Mouse (Mus musculus) limb, embryonic 13.5 days (tissue): ENCODE measurements around the gene Alg14. TPM values are rescaled to one million over a fixed set of nuclear protein-coding genes. Genes with fewer than 3 reads are reported as not detected.
A peak's percentile ranks its signal among the peaks of the same experiment; 100 is the strongest.

ENCODE experiments used
- ATAC-seq: fragments of 200-750 bp; cut with Nextera tagmentation; 2 replicates; pipeline ENCODE4 v1.8.0; 2017; ENCODE audit warnings: low read depth, moderate number of reproducible peaks, moderate TSS enrichment; ENCODE audit not compliant: low FRiP score
- H3K27ac ChIP-seq: fragments of 300-500 bp; sonication (generic); 2 replicates; pipeline ENCODE4 v1.5.1; 2015; ENCODE audit warnings: inconsistent platforms, mild to moderate bottlenecking, moderate library complexity
- H3K27me3 ChIP-seq: fragments of 300-500 bp; sonication (generic); 2 replicates; pipeline ENCODE4 v1.6.1; 2015; ENCODE audit warnings: mild to moderate bottlenecking, inconsistent platforms
- H3K36me3 ChIP-seq: fragments of 300-500 bp; sonication (generic); 2 replicates; pipeline ENCODE4 v1.6.1; 2015; ENCODE audit warnings: inconsistent platforms, mild to moderate bottlenecking, moderate library complexity
- H3K4me1 ChIP-seq: fragments of 300-500 bp; sonication (generic); 2 replicates; pipeline ENCODE4 v1.6.1; 2015; ENCODE audit warnings: inconsistent platforms
- H3K4me2 ChIP-seq: fragments of 300-500 bp; sonication (generic); replicated peaks from 2 replicates; pipeline ENCODE4 v1.6.1; 2015; ENCODE audit warnings: inconsistent platforms, mild to moderate bottlenecking, moderate library complexity
- H3K4me3 ChIP-seq: fragments of 300-500 bp; sonication (generic); 2 replicates; pipeline ENCODE4 v1.5.1; 2015; ENCODE audit warnings: moderate library complexity, mild to moderate bottlenecking, inconsistent platforms
- H3K9ac ChIP-seq: fragments of 300-500 bp; sonication (generic); 2 replicates; pipeline ENCODE4 v1.6.1; 2015; ENCODE audit warnings: mild to moderate bottlenecking, inconsistent platforms
- H3K9me3 ChIP-seq: fragments of 300-500 bp; sonication (generic); 2 replicates; pipeline ENCODE4 v1.6.1; 2016; ENCODE audit warnings: inconsistent platforms
- WGBS: fragments of 180-500 bp; shearing (Covaris S2); methylation state at CpG from one replicate; pipeline ENCODE4 v1.1.7; 2015; 5-methylcytosine and 5-hydroxymethylcytosine counted together
- polyA plus RNA-seq: library from polyadenylated mRNA; unstranded; fragments of >200 nt; fragmentation: Nextera tagmentation; extraction: Ambion mirVana; gene quantifications from 2 replicates; pipeline ENCODE4 v1.2.1, GENCODE M21; 2015

The Alg14 gene
- polyA plus RNA-seq, 1 experiment from 2014 or later: 37.0 TPM

DNA sequence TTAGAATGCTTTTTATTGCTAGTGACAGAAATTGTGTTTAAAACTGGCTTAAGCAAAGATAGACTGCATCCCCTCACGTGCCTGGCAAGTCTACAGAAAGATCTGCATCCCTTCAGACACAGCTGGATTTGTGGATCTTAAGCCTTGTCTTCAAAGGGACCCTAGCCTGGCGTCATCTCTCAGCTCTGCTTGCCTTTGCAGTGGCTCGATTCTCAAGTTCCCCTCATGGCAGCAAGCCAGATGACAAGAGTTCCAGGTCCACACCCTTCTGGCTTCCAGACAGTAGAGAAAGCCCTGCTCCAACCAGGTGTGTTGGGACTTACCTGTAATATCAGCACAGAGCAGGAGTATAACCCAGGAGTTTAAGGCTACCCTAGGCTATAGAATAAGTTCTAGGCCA, 65.5 kb downstream of the Alg14 start:
- H3K4me2 ChIP-seq: no peak overlapping the region
- peaks cover 7% of the 10 kb centered on the region for H3K4me1 ChIP-seq
- H3K4me3 ChIP-seq: no peak overlapping the region
- H3K9me3 ChIP-seq: no peaks in the 10 kb centered on the region
- H3K27me3 ChIP-seq: no peaks in the 10 kb centered on the region
- H3K9ac ChIP-seq: no peak overlapping the region
- no peak overlapping the region for H3K27ac ChIP-seq
- 51% methylated on average over 3 of the region's 3 CpGs for WGBS
- 0 out of 2 replicates have a peak, but pooled peaks cover 3% of the 10 kb centered on the region for H3K36me3 ChIP-seq
- no peak for ATAC-seq

GRCm38 (mm10) chr3:121358285-121358684, 66.7 kb downstream of the Alg14 start:
- H3K9ac ChIP-seq: no peak overlapping the region
- H3K27ac ChIP-seq: no peak overlapping the region
- H3K9me3 ChIP-seq: no peaks in the 10 kb centered on the region
- H3K4me1 ChIP-seq: peaks cover 7% of the 10 kb centered on the region
- 0 out of 2 replicates have a peak, but pooled peaks cover 3% of the 10 kb centered on the region for H3K36me3 ChIP-seq
- no peak overlapping the region for H3K4me3 ChIP-seq
- no peaks in the 10 kb centered on the region for H3K27me3 ChIP-seq
- no peak for ATAC-seq
- H3K4me2 ChIP-seq: no peak overlapping the region
- WGBS: 57% methylated on average over 2 of the region's 2 CpGs

GRCm38 (mm10) chr3:121358850-121359249, 67.3 kb downstream of the Alg14 start:
- Histone ChIP-seq H3K4me1 (peaks cover 7% of the 10 kb centered on the region), H3K36me3 (peaks cover 3% of the 10 kb centered on the region; the same call in 1 of the 2 replicates), H3K9me3 (no peaks in the 10 kb centered on the region), H3K27ac (no peak overlapping the region), H3K9ac (no peak overlapping the region), H3K4me2 (no peak overlapping the region), H3K4me3 (no peak overlapping the region), H3K27me3 (no peaks in the 10 kb centered on the region)
- 75% methylated on average over 6 of the region's 6 CpGs for WGBS
- no peak for ATAC-seq

- 79% methylated on average over 7 of the region's 7 CpGs for WGBS
- no peak overlapping the region for H3K4me3 ChIP-seq
Measured at GRCm38 (mm10) chr3:121359272-121359671, 67.7 kb downstream of the Alg14 start.

GRCm38 (mm10) chr3:121362002-121362401, 70.4 kb downstream of the Alg14 start:
- Histone ChIP-seq H3K27ac (no peak overlapping the region), H3K36me3 (no peaks in the 10 kb centered on the region; the same call in 1 of the 2 replicates), H3K4me1 (peaks cover 7% of the 10 kb centered on the region), H3K9ac (no peak overlapping the region), H3K4me2 (no peak overlapping the region), H3K9me3 (no peaks in the 10 kb centered on the region), H3K4me3 (no peak overlapping the region), H3K27me3 (no peaks in the 10 kb centered on the region)
- no peak for ATAC-seq
- WGBS: 20% methylated on average over 1 of the region's 1 CpGs

More at GRCm38 (mm10) chr3:121359272-121359671, 67.7 kb downstream of the Alg14 start:
- ATAC-seq: no peak
- no peak overlapping the region for H3K9ac ChIP-seq
- H3K9me3 ChIP-seq: no peaks in the 10 kb centered on the region
- no peaks in the 10 kb centered on the region for H3K27me3 ChIP-seq
- no peak overlapping the region for H3K4me2 ChIP-seq
- H3K27ac ChIP-seq: no peak overlapping the region
- peaks cover 7% of the 10 kb centered on the region for H3K4me1 ChIP-seq
- peaks cover 3% of the 10 kb centered on the region; the same call in 1 of the 2 replicates for H3K36me3 ChIP-seq

- no peaks in the 10 kb centered on the region for H3K27me3 ChIP-seq
- no peak overlapping the region for H3K4me3 ChIP-seq
- ATAC-seq: no peak
- peaks cover under 1% of the 10 kb centered on the region; the same call in 1 of the 2 replicates for H3K4me1 ChIP-seq
- H3K36me3 ChIP-seq: no peaks in the 10 kb centered on the region; the same call in 1 of the 2 replicates
- no peaks in the 10 kb centered on the region for H3K9me3 ChIP-seq
- no peak overlapping the region for H3K4me2 ChIP-seq
- no peak overlapping the region for H3K9ac ChIP-seq
- H3K27ac ChIP-seq: peak overlapping the region; percentile 23; the same call in 1 of the 2 replicates
- WGBS: 56% methylated on average over 4 of the region's 4 CpGs
Measured at GRCm38 (mm10) chr3:121364388-121364787, 72.8 kb downstream of the Alg14 start.

DNA sequence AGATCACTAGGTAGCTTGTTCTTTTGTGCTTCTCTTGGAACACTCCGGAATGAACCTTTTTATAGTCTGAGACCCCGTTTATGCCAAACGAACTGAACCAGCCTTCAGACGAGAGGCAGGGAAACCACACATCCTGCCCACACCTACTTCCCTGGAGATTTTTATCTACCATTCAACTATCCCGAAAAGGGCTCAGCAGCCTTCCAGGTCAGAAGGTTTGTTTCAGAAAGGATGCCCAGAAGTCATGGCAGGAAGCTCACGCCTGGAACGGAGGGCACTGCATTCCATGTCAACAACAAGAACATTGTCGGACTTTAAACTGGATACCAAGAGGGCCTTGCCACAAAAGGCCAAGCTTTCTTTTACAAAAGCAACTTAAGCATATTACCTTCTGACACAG, 73.6 kb downstream of the Alg14 start:
- H3K27me3 ChIP-seq: no peaks in the 10 kb centered on the region

DNA sequence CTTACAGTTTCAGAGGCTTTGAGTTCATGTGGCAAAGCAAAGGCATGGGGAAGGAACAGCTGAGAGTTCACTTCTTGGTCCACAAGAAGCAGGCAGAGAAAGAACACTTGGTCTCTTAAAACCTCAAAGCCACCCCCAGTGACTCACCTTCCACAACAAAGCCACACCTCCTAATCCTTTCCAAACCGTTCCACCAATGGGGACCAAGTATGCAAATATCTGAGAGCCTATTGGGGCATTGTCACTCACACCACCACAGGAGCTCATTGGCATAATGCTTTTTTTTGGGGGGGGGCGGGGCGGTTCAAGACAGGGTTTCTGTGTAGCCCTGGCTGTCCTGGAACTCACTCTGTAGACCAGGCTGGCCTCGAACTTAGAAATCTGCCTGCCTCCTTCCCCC, 77.0 kb downstream of the Alg14 start:
- Histone ChIP-seq H3K27me3 (no peaks in the 10 kb centered on the region), H3K4me3 (no peak overlapping the region), H3K9ac (no peak overlapping the region), H3K27ac (no peak overlapping the region), H3K4me2 (no peak overlapping the region), H3K4me1 (peaks cover 21% of the 10 kb centered on the region), H3K36me3 (no peaks in the 10 kb centered on the region; the same call in 1 of the 2 replicates), H3K9me3 (0 out of 2 replicates have a peak, but pooled peaks cover 4% of the 10 kb centered on the region)
- 92% methylated on average over 4 of the region's 4 CpGs for WGBS
- no peak for ATAC-seq

More for the DNA sequence above, 73.6 kb downstream of the Alg14 start:
- Histone ChIP-seq H3K4me2 (no peak overlapping the region), H3K9ac (no peak overlapping the region), H3K9me3 (no peaks in the 10 kb centered on the region), H3K27ac (peak overlapping the region; percentile 23; the same call in 1 of the 2 replicates), H3K4me1 (no peaks in the 10 kb centered on the region; the same call in 1 of the 2 replicates), H3K36me3 (no peaks in the 10 kb centered on the region; the same call in 1 of the 2 replicates), H3K4me3 (no peak overlapping the region)
- 57% methylated on average over 8 of the region's 8 CpGs for WGBS
- ATAC-seq: no peak

GRCm38 (mm10) chr3:121369517-121369916, 77.9 kb downstream of the Alg14 start:
- no peaks in the 10 kb centered on the region for H3K27me3 ChIP-seq
- 0 out of 2 replicates have a peak, but pooled peaks cover 4% of the 10 kb centered on the region for H3K9me3 ChIP-seq
- H3K36me3 ChIP-seq: no peaks in the 10 kb centered on the region
- peaks cover 26% of the 10 kb centered on the region for H3K4me1 ChIP-seq
- no peak overlapping the region for H3K27ac ChIP-seq
- H3K9ac ChIP-seq: no peak overlapping the region
- no peak overlapping the region for H3K4me3 ChIP-seq
- 80% methylated on average over 6 of the region's 6 CpGs for WGBS
- ATAC-seq: no peak
- H3K4me2 ChIP-seq: no peak overlapping the region

- no peak for ATAC-seq
- H3K4me3 ChIP-seq: no peak overlapping the region
- WGBS: 82% methylated on average over 13 of the region's 13 CpGs
- no peak overlapping the region for H3K9ac ChIP-seq
- H3K36me3 ChIP-seq: no peaks in the 10 kb centered on the region
- H3K27me3 ChIP-seq: no peaks in the 10 kb centered on the region
- H3K27ac ChIP-seq: peak overlapping the region; percentile 15; the same call in 1 of the 2 replicates
- H3K4me2 ChIP-seq: no peak overlapping the region
- peaks cover 28% of the 10 kb centered on the region for H3K4me1 ChIP-seq
- H3K9me3 ChIP-seq: 0 out of 2 replicates have a peak, but pooled peaks cover 4% of the 10 kb centered on the region
Measured at GRCm38 (mm10) chr3:121370301-121370700, 78.7 kb downstream of the Alg14 start.

- 0 out of 2 replicates have a peak, but pooled peaks cover 4% of the 10 kb centered on the region for H3K9me3 ChIP-seq
- H3K27me3 ChIP-seq: no peaks in the 10 kb centered on the region
- 69% methylated on average over 12 of the region's 12 CpGs for WGBS
- H3K4me2 ChIP-seq: no peak overlapping the region
- H3K9ac ChIP-seq: no peak overlapping the region
- no peaks in the 10 kb centered on the region for H3K36me3 ChIP-seq
- H3K4me3 ChIP-seq: no peak overlapping the region
- H3K27ac ChIP-seq: peak overlapping the region; percentile 15; the same call in 1 of the 2 replicates
- no peak for ATAC-seq
- peaks cover 33% of the 10 kb centered on the region for H3K4me1 ChIP-seq
Measured at GRCm38 (mm10) chr3:121370830-121371526, 79.4 kb downstream of the Alg14 start.

GRCm38 (mm10) chr3:121371527-121372220, 80.1 kb downstream of the Alg14 start:
- 72% methylated on average over 8 of the region's 8 CpGs for WGBS
- H3K4me1 ChIP-seq: peaks cover 34% of the 10 kb centered on the region
- no peak overlapping the region for H3K4me3 ChIP-seq
- no peaks in the 10 kb centered on the region for H3K27me3 ChIP-seq
- no peak for ATAC-seq
- H3K4me2 ChIP-seq: no peak overlapping the region
- H3K9ac ChIP-seq: no peak overlapping the region
- 0 out of 2 replicates have a peak, but pooled peaks cover 4% of the 10 kb centered on the region for H3K9me3 ChIP-seq
- H3K27ac ChIP-seq: no peak overlapping the region
- no peaks in the 10 kb centered on the region for H3K36me3 ChIP-seq
